Mouse (Mus musculus) myocyte (in vitro differentiated cells): Measurements from ENCODE around the gene Hspa1l.
"Not testable (repeated sequence)": the region's sequence is repeated elsewhere in the genome, so short reads cannot be mapped to it uniquely, and the experiment has no call there.

Experiments
- E2F4 ChIP-seq: IDR thresholded peaks from one replicate; pipeline ENCODE4 v1.6.1; 2011; ENCODE audit warnings: mild to moderate bottlenecking, control low read depth, moderate library complexity; ENCODE audit not compliant: insufficient read depth
- MAX ChIP-seq: IDR thresholded peaks from one replicate; pipeline ENCODE4 v1.6.1; 2011; ENCODE audit warnings: low read depth, mild to moderate bottlenecking, control low read depth
- MYOD1 ChIP-seq, 3 experiments: IDR thresholded peaks; one replicate each; pipeline ENCODE4 v1.6.1; 2011; ENCODE audit warnings: control low read depth in 2 of 3, low read depth in 2 of 3, mild to moderate bottlenecking in 2 of 3, moderate library complexity in 1 of 3; ENCODE audit not compliant: insufficient read length in 2 of 3, control insufficient read depth in 1 of 3
- POLR2A ChIP-seq: IDR thresholded peaks from one replicate; pipeline ENCODE4 v1.6.1; 2011; ENCODE audit warnings: low read depth, mild to moderate bottlenecking, control low read depth, moderate library complexity; ENCODE audit not compliant: insufficient read length
- POLR2AphosphoS2 ChIP-seq: IDR thresholded peaks from one replicate; pipeline ENCODE4 v1.6.1; 2011; ENCODE audit warnings: low read depth, control low read depth; ENCODE audit not compliant: insufficient read length
- REST ChIP-seq: IDR thresholded peaks from one replicate; pipeline ENCODE4 v1.6.1; 2011; ENCODE audit warnings: mild to moderate bottlenecking, control low read depth, moderate library complexity; ENCODE audit not compliant: insufficient read depth, insufficient read length
- TCF12 ChIP-seq: IDR thresholded peaks from one replicate; pipeline ENCODE4 v1.6.1; 2011; ENCODE audit warnings: mild to moderate bottlenecking, control low read depth; ENCODE audit not compliant: poor library complexity, insufficient read depth, severe bottlenecking
- USF1 ChIP-seq: IDR thresholded peaks from one replicate; pipeline ENCODE4 v1.6.1; 2011; ENCODE audit warnings: low read depth, mild to moderate bottlenecking, control low read depth, moderate library complexity

DNA sequence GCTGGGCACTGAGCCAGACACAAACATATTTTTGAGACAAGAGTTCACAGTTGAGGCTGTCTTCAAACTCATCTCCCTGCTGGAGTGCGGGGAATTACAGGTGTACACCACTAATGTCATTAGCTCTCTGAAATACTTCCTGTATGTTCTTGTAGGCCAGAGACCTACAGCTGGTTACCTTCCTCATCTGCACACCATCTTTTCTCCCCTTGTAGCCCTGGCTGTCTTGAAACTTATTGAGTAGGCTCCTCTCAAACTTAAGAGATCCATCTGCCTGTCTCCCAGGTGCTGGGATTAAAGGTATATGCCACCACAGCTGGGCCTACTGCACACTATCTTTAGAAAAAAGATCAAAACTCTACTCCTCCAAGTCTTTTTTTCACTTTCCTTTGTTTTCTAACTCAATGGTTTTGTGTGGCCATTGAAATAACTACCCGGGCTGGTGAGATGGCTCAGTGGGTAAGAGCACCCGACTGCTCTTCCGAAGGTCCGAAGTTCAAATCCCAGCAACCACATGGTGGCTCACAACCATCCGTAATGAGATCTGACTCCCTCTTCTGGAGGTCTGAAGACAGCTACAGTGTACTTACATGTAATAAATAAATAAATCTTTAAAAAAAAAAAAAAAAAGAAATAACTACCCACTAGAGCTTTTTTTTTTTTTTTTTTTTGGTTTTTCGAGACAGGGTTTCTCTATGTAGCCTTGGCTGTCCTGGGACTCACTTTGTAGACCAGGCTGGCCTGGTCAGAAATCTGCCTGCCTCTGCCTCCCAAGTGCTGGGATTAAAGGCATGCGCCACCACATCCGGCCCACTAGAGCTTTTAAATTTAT, 23.6 kb upstream of the Hspa1l start:
- TF ChIP-seq USF1; POLR2A; MYOD1 (IDR thresholded peaks at IDR 0.05; ENCODE audit: control insufficient read depth in 1 of 3, insufficient read length in 2 of 3, low read depth in 2 of 3); MAX; POLR2AphosphoS2; E2F4; TCF12; REST: not testable (repeated sequence)
